Mouse (Mus musculus): ENCODE measurements at regions not wholly inside any gene's neighbourhood (a gene's known extent, or its start where the extent isn't known, plus 50 kb on each side); places are given as distances from the start of the nearest gene placed in this dataset.

- no peaks in the 10 kb centered on the region for H3K27me3 ChIP-seq (replicated peaks)
- in situ Hi-C loops (cut with MboI; ENCODE audit: low pct_ligation_motif_present, low pct_unique_long_range_greater_than_20kb, low sequenced_read_pairs), result no loop called here
- H3K9ac ChIP-seq (ENCODE audit: insufficient read depth, low read depth), result no peak overlapping the region
- TF ChIP-seq KAT2A (IDR thresholded peaks at IDR 0.05; ENCODE audit: insufficient replicate concordance, low read length), result no peak
- dilution Hi-C loops (cut with MboI; ENCODE audit: extremely low pct_ligation_motif_present, extremely low pct_unique_long_range_greater_than_20kb, low sequenced_read_pairs), result no loop called here
- no peaks in the 10 kb centered on the region for H3K4me1 ChIP-seq (ENCODE audit: control insufficient read depth in 1 of 2, insufficient read depth in 2 of 2)
- H3K27ac ChIP-seq (ENCODE audit: insufficient read depth, low read depth), result no peak overlapping the region
- no peaks in the 10 kb centered on the region for H3K79me2 ChIP-seq (replicated peaks; ENCODE audit: control insufficient read depth, extremely low read depth, insufficient read depth, poor library complexity, severe bottlenecking)
- H3K4me3 ChIP-seq (replicated peaks in 1 of 3; ENCODE audit: low read depth in 2 of 3, low read length in 2 of 3, poor library complexity in 1 of 3), result no peak overlapping the region
- DNase-seq (ENCODE audit: extremely low read depth), result no peak
- no peaks in the 10 kb centered on the region for H3K9me3 ChIP-seq (replicated peaks; ENCODE audit: low read length)
- no peaks in the 10 kb centered on the region for H3K36me3 ChIP-seq (replicated peaks in 1 of 2; ENCODE audit: control insufficient read depth in 1 of 2, insufficient read depth in 1 of 2, low read length in 1 of 2)
- no peak overlapping the region for H3K4me2 ChIP-seq (ENCODE audit: insufficient read depth, low read depth, poor library complexity, severe bottlenecking)
Measured at GRCm38 (mm10) chr2:75046892-75047291, 221.3 kb downstream of the Mtx2 start.

- in situ Hi-C loops (cut with MboI; ENCODE audit: low pct_ligation_motif_present, low pct_unique_long_range_greater_than_20kb, low sequenced_read_pairs) (no loop called here), dilution Hi-C loops (cut with MboI; ENCODE audit: extremely low pct_ligation_motif_present, extremely low pct_unique_long_range_greater_than_20kb, low sequenced_read_pairs) (no loop called here)
- H3K36me3 ChIP-seq (replicated peaks in 1 of 2; ENCODE audit: control insufficient read depth in 1 of 2, insufficient read depth in 1 of 2, low read length in 1 of 2), result no peaks in the 10 kb centered on the region
- H3K79me2 ChIP-seq (replicated peaks; ENCODE audit: control insufficient read depth, extremely low read depth, insufficient read depth, poor library complexity, severe bottlenecking), result no peaks in the 10 kb centered on the region
- H3K9me3 ChIP-seq (replicated peaks; ENCODE audit: low read length), result no peaks in the 10 kb centered on the region
- H3K4me1 ChIP-seq (ENCODE audit: control insufficient read depth in 1 of 2, insufficient read depth in 2 of 2), result no peaks in the 10 kb centered on the region
- no peak for TF ChIP-seq KAT2A (IDR thresholded peaks at IDR 0.05; ENCODE audit: insufficient replicate concordance, low read length)
- no peak for TF ChIP-seq RAD21 (IDR thresholded peaks at IDR 0.05; ENCODE audit: low read depth, low read length)
- TF ChIP-seq EP300 (IDR thresholded peaks at IDR 0.05; ENCODE audit: low read length), result no peak
- TF ChIP-seq CHD1 (IDR thresholded peaks at IDR 0.05; ENCODE audit: low read depth, low read length), result no peak
- TF ChIP-seq POLR2AphosphoS2 (IDR thresholded peaks at IDR 0.05; ENCODE audit: low read depth, low read length), result no peak
- TF ChIP-seq ETS1 (conservative IDR thresholded peaks at IDR 0.05; ENCODE audit: low read depth, low read length), result no peak
- no peak for TF ChIP-seq ZMIZ1 (IDR thresholded peaks at IDR 0.05; ENCODE audit: low read depth, low read length)
- no peak for TF ChIP-seq MAZ (IDR thresholded peaks at IDR 0.05; ENCODE audit: low read depth, low read length)
- TF ChIP-seq JUND (conservative IDR thresholded peaks at IDR 0.05; ENCODE audit: low read depth, low read length), result no peak
- no peak for TF ChIP-seq IRF4 (IDR thresholded peaks at IDR 0.05; ENCODE audit: low read depth, low read length)
- TF ChIP-seq TBP (conservative IDR thresholded peaks at IDR 0.05; ENCODE audit: low read depth, low read length), result no peak
- no peak for TF ChIP-seq CHD2 (IDR thresholded peaks at IDR 0.05; ENCODE audit: low read length)
- TF ChIP-seq ZC3H11A (IDR thresholded peaks at IDR 0.05; ENCODE audit: low read depth, low read length), result no peak
- no peak for TF ChIP-seq SMC3 (IDR thresholded peaks at IDR 0.05; ENCODE audit: low read depth, low read length)
- no peak for TF ChIP-seq MAX (IDR thresholded peaks at IDR 0.05; ENCODE audit: low read length)
- no peak for TF ChIP-seq GABPA (IDR thresholded peaks at IDR 0.05; ENCODE audit: insufficient replicate concordance, low read depth, low read length)
- no peak for TF ChIP-seq NELFE (IDR thresholded peaks at IDR 0.05; ENCODE audit: low read depth, low read length)
- no peak for TF ChIP-seq RCOR1 (conservative IDR thresholded peaks at IDR 0.05; ENCODE audit: low read depth, low read length)
- TF ChIP-seq NRF1 (IDR thresholded peaks at IDR 0.05; ENCODE audit: low read depth, low read length), result no peak
- no peak overlapping the region for H3K27ac ChIP-seq (ENCODE audit: insufficient read depth, low read depth)
- H3K27me3 ChIP-seq (replicated peaks), result no peaks in the 10 kb centered on the region
- no peak overlapping the region for H3K4me2 ChIP-seq (ENCODE audit: insufficient read depth, low read depth, poor library complexity, severe bottlenecking)
- no peak overlapping the region for H3K9ac ChIP-seq (ENCODE audit: insufficient read depth, low read depth)
- DNase-seq (ENCODE audit: extremely low read depth), result no peak
- no peak overlapping the region for H3K4me3 ChIP-seq (replicated peaks in 1 of 3; ENCODE audit: low read depth in 2 of 3, low read length in 2 of 3, poor library complexity in 1 of 3)
Measured at GRCm38 (mm10) chr2:75048071-75048470, 222.5 kb downstream of the Mtx2 start.
